Mouse (Mus musculus): ENCODE measurements at regions not wholly inside any gene's neighbourhood (a gene's known extent, or its start where the extent isn't known, plus 50 kb on each side); places are given as distances from the start of the nearest gene placed in this dataset.

- DNase-seq (ENCODE audit: low spot score in 2 of 2) = no peak
Observed at GRCm38 (mm10) chr9:61259421-61260174, 112.6 kb upstream of the Tle3 start.

GRCm38 (mm10) chr9:61261263-61261662, 110.9 kb upstream of the Tle3 start:
- DNase-seq (ENCODE audit: low spot score in 2 of 2) = no peak

GRCm38 (mm10) chr9:61261739-61262333, 110.3 kb upstream of the Tle3 start:
- DNase-seq (ENCODE audit: low spot score in 2 of 2) = no peak

GRCm38 (mm10) chr9:61263335-61263734, 108.8 kb upstream of the Tle3 start:
- DNase-seq (ENCODE audit: low spot score in 2 of 2) = no peak

GRCm38 (mm10) chr9:61265466-61265865, 106.7 kb upstream of the Tle3 start:
- no peak for DNase-seq (ENCODE audit: low spot score in 2 of 2)

GRCm38 (mm10) chr9:61266992-61267391, 105.2 kb upstream of the Tle3 start:
- no peak for DNase-seq (ENCODE audit: low spot score in 2 of 2)

- DNase-seq (ENCODE audit: low spot score in 2 of 2) = no peak
Observed at GRCm38 (mm10) chr9:61267541-61267940, 104.6 kb upstream of the Tle3 start.

- no peak for DNase-seq (ENCODE audit: low spot score in 2 of 2)
Observed at GRCm38 (mm10) chr9:61268162-61268561, 104.0 kb upstream of the Tle3 start.

- DNase-seq (ENCODE audit: low spot score in 2 of 2) = no peak
Observed at GRCm38 (mm10) chr9:61268681-61269080, 103.5 kb upstream of the Tle3 start.

GRCm38 (mm10) chr9:61269151-61269870, 102.9 kb upstream of the Tle3 start:
- no peak for DNase-seq (ENCODE audit: low spot score in 2 of 2)

GRCm38 (mm10) chr9:61271243-61271642, 100.9 kb upstream of the Tle3 start:
- no peak for DNase-seq (ENCODE audit: low spot score in 2 of 2)

GRCm38 (mm10) chr9:61271769-61272352, 100.3 kb upstream of the Tle3 start:
- no peak for DNase-seq (ENCODE audit: low spot score in 2 of 2)

- DNase-seq (ENCODE audit: low spot score in 2 of 2) = no peak
Observed at GRCm38 (mm10) chr9:61274020-61274419, 98.1 kb upstream of the Tle3 start.

GRCm38 (mm10) chr9:61277369-61278215, 94.6 kb upstream of the Tle3 start:
- peak in 1 of 2 experiments; percentile 10 for DNase-seq (ENCODE audit: low spot score in 2 of 2)

GRCm38 (mm10) chr9:61278216-61278758, 93.9 kb upstream of the Tle3 start:
- DNase-seq (ENCODE audit: low spot score in 2 of 2) = no peak

GRCm38 (mm10) chr9:61279044-61279543, 93.1 kb upstream of the Tle3 start:
- DNase-seq (ENCODE audit: low spot score in 2 of 2) = no peak

- no peak for DNase-seq (ENCODE audit: low spot score in 2 of 2)
Observed at GRCm38 (mm10) chr9:61280856-61281582, 91.1 kb upstream of the Tle3 start.

- no peak for DNase-seq (ENCODE audit: low spot score in 2 of 2)
Observed at GRCm38 (mm10) chr9:61283311-61283710, 88.9 kb upstream of the Tle3 start.

GRCm38 (mm10) chr9:61284201-61285021, 87.8 kb upstream of the Tle3 start:
- no peak for DNase-seq (ENCODE audit: low spot score in 2 of 2)
